8 mouse cellular contexts compared by ENCODE assay signal in the genomic region with DNA sequence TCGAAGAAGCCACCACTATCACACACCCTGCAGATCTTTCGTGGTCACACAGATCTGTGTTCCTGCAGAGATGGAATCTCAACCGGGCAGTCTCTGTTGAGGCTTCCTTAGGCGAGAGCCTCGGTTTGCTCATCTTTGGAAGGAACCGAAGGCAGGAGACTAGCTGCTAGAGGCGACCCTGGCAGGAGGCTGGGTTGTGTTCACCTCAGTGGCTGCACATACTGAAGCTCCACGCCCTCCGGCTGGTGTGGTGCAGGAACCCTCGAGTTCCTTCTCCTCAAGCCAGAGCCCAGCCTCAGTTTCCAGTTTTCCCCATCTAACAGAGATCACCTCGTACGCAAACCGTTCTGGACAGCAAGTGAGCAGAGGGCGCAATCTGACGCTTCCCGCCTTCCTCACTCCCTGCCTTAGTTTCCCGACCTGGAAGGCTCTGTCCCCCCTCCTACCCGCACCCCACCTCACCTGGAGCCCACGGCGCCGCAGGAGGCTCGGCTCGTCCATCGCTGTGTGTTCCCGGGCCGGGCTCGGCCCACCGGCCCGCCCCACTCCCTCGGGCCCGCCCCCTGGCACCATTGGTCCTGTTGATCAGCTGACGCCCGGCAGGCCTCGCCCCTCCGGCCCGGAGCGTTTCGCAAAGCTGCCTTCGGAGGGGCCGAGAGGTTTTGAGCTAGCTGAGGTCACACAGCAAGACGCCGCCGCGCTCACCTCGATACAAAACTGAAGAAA. TPM values are rescaled to one million over a fixed set of nuclear protein-coding genes. Genes with fewer than 3 reads are reported as not detected.
DNase-seq lines count a peak whose midpoint lies in the region; ATAC-seq and TF ChIP-seq lines count a peak whose summit lies in the region.

Mast3 (minus strand) TSS at position 574 of the 726 bp plus-strand sequence.

- H3K9ac ChIP-seq in hindbrain, embryonic 13.5 days, result peak within 1 kb of the TSS; percentile 65

- DNase-seq in MN1 (ENCODE audit: low spot score), result peak; percentile 93
- peak; percentile 69 for DNase-seq in c-Kit-positive CD71-positive TER-119-negative erythroid progenitor cells, embryonic 14.5 days (ENCODE audit: low read depth)
- peak; percentile 67 to 77 for DNase-seq in frontal cortex, postnatal 10 days (ENCODE audit: low spot score in 2 of 2)
- DNase-seq in left cerebral cortex, adult 2 months (ENCODE audit: extremely low spot score in 1 of 2, low spot score in 2 of 2), result peak; percentile 84 to 85
- peak; percentile 83 for DNase-seq in right cerebral cortex, adult 2 months (ENCODE audit: low spot score in 2 of 2)
- peak; percentile 79 to 89 for DNase-seq in urinary bladder, postnatal 36 days (ENCODE audit: low spot score in 2 of 2)

- WGBS in hindbrain, embryonic 13.5 days, result 1% methylated on average over 45 of the region's 45 CpGs

- no peaks in the 10 kb centered on the region for H3K36me3 ChIP-seq in hindbrain, embryonic 13.5 days

- TF ChIP-seq CTCF in left cerebral cortex, adult 2 months (IDR thresholded peaks at IDR 0.05), result no peak

- no peaks in the 10 kb centered on the region for H3K9me3 ChIP-seq in hindbrain, embryonic 13.5 days

- H3K4me2 ChIP-seq in hindbrain, embryonic 13.5 days, result peak within 1 kb of the TSS; percentile 73

- H3K27me3 ChIP-seq in hindbrain, embryonic 13.5 days, result peaks cover 86% of the 10 kb centered on the region

- H3K4me3 ChIP-seq in hindbrain, embryonic 13.5 days, result peak within 1 kb of the TSS; percentile 45
- H3K4me3 ChIP-seq in left cerebral cortex, adult 2 months, result peak within 1 kb of the TSS; percentile 72

- no peak within 1 kb of the TSS for H3K27ac ChIP-seq in hindbrain, embryonic 13.5 days
- H3K27ac ChIP-seq in left cerebral cortex, adult 2 months, result peak within 1 kb of the TSS; percentile 90

- intact Hi-C loops in left cerebral cortex, adult 2 months (cut with DNase I), result loop anchor here (2.0 kb wide), 1 partner anchor 34 kb away; the partner anchor contains the start of gene Arrdc2

- peak; percentile 83 for ATAC-seq in hindbrain, embryonic 13.5 days (ENCODE audit: low FRiP score)
- ATAC-seq in megakaryocyte, adult 5-6 weeks (ENCODE audit: poor library complexity, severe bottlenecking), result peak; percentile 78

- H3K4me1 ChIP-seq in hindbrain, embryonic 13.5 days (replicated peaks), result peaks cover 22% of the 10 kb centered on the region

RNA-seq across cellular contexts. Expression of gene Mast3, which starts in this region (rescaled TPM):
- 16.4 and 17.4 TPM in 2 replicates for polyA plus RNA-seq in hindbrain, embryonic 13.5 days (2015; fragmentation: Nextera tagmentation; extraction: Ambion mirVana)
- 100 to 1,000 TPM; 369 to 386 TPM for total RNA-seq in left cerebral cortex, adult 2 months (2021)
- total RNA-seq in megakaryocyte, adult 5-6 weeks (2015), result 56.2 and 65.4 TPM in 2 replicates
- 14.4 and 24.6 TPM in 2 replicates for total RNA-seq in megakaryocyte, adult 5-6 weeks (2017)

Comparison
In these comparisons a context has a peak if more than half of its experiments do, and no peak if none do; other contexts are left out.
1. RNA of gene Mast3 (total RNA-seq): 369 to 386 TPM in left cerebral cortex, adult 2 months; 14.4 to 65.4 TPM in megakaryocyte, adult 5-6 weeks; every median in the first group is over 4 times any median in the second.
2. Peak in every context shown above with its lines, with median percentiles within 50 percentile points of each other: DNase-seq.